Comparison of ENCODE assay signal across 16 mouse cellular contexts in the genomic region with DNA sequence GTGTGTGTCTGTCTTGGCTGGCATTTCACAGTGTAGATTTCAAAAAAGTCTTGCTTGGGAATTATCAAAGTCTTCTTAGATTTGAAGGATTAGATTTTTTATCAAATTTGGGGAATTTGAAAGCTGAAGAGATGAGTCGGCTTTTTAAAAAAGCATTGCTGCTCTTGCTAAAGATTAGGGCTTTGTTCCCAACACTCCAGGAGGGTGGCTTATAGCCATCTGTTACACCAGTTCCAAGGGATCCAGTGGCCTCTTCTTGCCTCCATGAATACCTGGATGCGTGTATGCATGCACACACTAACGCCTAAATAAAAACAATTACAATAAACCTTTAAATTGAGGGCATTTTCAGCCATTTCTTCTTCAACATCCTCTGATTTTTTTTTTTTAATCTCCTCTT.
DNase-seq lines count a peak whose midpoint lies in the region.
"Had no signal": no experiment of that assay in that cellular context is flagged by ENCODE, and none has a peak within 500 bp of the region (broad histone marks: within the 10 kb centered on the region; RNA-seq: fewer than 3 reads in every experiment).

No protein-coding gene starts in this region.

- intact Hi-C loops in left cerebral cortex, postnatal 4 days (cut with DNase I): no loop called here

- DNase-seq in cerebellum, postnatal 10 days: peak; percentile 49 to 54
- no peak for DNase-seq in cerebellum, postnatal 4 days (ENCODE audit: low spot score in 2 of 2)
- peak; percentile 48 to 54 for DNase-seq in cerebellum, postnatal 14 days
- no peak for DNase-seq in cerebellum, adult 8-10 months
- DNase-seq in left cerebral cortex, postnatal 4 days: peak; percentile 5
- no peak for DNase-seq in left cerebral cortex, adult 18-20 months (ENCODE audit: low spot score in 2 of 2)
- DNase-seq: adrenal gland, adult 2 months; adrenal gland, adult 8-10 months; adrenal gland, postnatal 10 days; adrenal gland, postnatal 14 days; adrenal gland, postnatal 25 days; adrenal gland, postnatal 36 days; B cell, adult 2 months; cerebellum, adult 11 months; cerebellum, adult 11-12 months; cerebellum, adult 18-20 months had no signal

Comparison
In these comparisons a context has a peak if more than half of its experiments do, and no peak if none do; other contexts are left out.
1. DNase-seq: peak in cerebellum, postnatal 10 days (2 of 2), cerebellum, postnatal 14 days (2 of 2) and left cerebral cortex, postnatal 4 days (single experiment); none in cerebellum, postnatal 4 days (0 of 2), cerebellum, adult 8-10 months (single experiment) and left cerebral cortex, adult 18-20 months (0 of 2).